ENCODE assay signal across 8 mouse cellular contexts in the genomic region with DNA sequence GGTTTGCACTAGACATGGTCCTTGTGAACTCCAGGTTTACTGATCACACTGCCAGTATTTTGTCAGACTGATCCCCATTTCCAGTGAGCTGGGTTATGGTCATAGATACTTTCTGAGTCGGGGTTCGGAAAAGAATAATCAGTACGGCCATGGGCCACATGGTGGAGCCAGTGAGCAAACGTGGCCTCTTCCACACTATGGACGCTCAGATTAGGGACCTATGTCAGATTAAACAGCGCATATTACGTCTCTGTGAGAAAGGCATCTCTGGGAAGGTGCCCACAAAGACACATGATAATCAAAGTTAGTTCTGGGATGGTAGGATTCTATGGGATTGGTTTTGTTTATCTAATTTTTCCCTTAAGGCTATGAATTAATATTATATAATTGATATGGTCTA. TPM values are rescaled to one million over a fixed set of nuclear protein-coding genes. Genes with fewer than 3 reads are reported as not detected.
A peak's percentile ranks its signal among the peaks of the same experiment; 100 is the strongest.
DNase-seq lines count a peak whose midpoint lies in the region; ATAC-seq lines count a peak whose summit lies in the region.

No protein-coding gene starts in this region.

- H3K4me1 ChIP-seq in hindbrain, embryonic 10.5 days (replicated peaks) = no peaks in the 10 kb centered on the region

- peaks cover 84% of the 10 kb centered on the region for H3K36me3 ChIP-seq in hindbrain, embryonic 10.5 days

- WGBS in hindbrain, embryonic 10.5 days = 29% methylated on average over 7 of the region's 7 CpGs

- peak; percentile 23 to 76 for DNase-seq in heart, adult 18-20 months
- no peak for DNase-seq in heart, adult 11 months
- peak; percentile 77 for DNase-seq in embryo, embryonic 10.5 days (ENCODE audit: low spot score)
- peak; percentile 45 for DNase-seq in hindbrain, embryonic 10.5 days (ENCODE audit: low spot score)
- peak; percentile 72 to 75 for DNase-seq in layer of hippocampus, postnatal 10 days (ENCODE audit: low spot score in 2 of 2)
- peak; percentile 67 for DNase-seq in right cerebral cortex, postnatal 14 days

- no peaks in the 10 kb centered on the region for H3K9me3 ChIP-seq in hindbrain, embryonic 10.5 days

- no peaks in the 10 kb centered on the region for H3K27me3 ChIP-seq in hindbrain, embryonic 10.5 days (ENCODE audit: insufficient read depth, poor library complexity, severe bottlenecking)

- H3K4me3 ChIP-seq in hindbrain, embryonic 10.5 days = no peak overlapping the region

- peak; percentile 72 for ATAC-seq in activated CD4-positive, CD25-positive, alpha-beta regulatory T cell, adult 4 months
- ATAC-seq in megakaryocyte progenitor cell, adult 5-6 weeks (replicated peaks; ENCODE audit: poor library complexity) = peak; percentile 92

- no peak overlapping the region for H3K27ac ChIP-seq in hindbrain, embryonic 10.5 days

RNA-seq across cellular contexts. Expression of gene Fndc9, which starts 33.7 kb away (rescaled TPM):
- total RNA-seq in heart, adult 18-20 months (2021) = not detected
- under 1 TPM; 0.71 to 0.94 TPM for polyA plus RNA-seq in activated CD4-positive, CD25-positive, alpha-beta regulatory T cell, adult 4 months (2017; shearing (Covaris generic))
- 0.40 and 0.80 TPM in 2 replicates for polyA plus RNA-seq in hindbrain, embryonic 10.5 days (2016; fragmentation: Nextera tagmentation; extraction: Ambion mirVana)
- total RNA-seq in layer of hippocampus, postnatal 10 days (2021) = 1 to 10 TPM; 6.2 to 7.5 TPM
- not detected in 2 replicates for total RNA-seq in megakaryocyte progenitor cell, adult 5-6 weeks (2015)
- total RNA-seq in megakaryocyte progenitor cell, adult 5-6 weeks (2017) = not detected in 2 replicates

RNA-seq across cellular contexts. Expression of gene Cyfip2, which starts 43.7 kb away (rescaled TPM):
- total RNA-seq in heart, adult 18-20 months (2021) = 10 to 100 TPM; 52.3 to 58.6 TPM
- polyA plus RNA-seq in activated CD4-positive, CD25-positive, alpha-beta regulatory T cell, adult 4 months (2017; shearing (Covaris generic)) = 10 to 100 TPM; 66.7 to 74.4 TPM
- polyA plus RNA-seq in hindbrain, embryonic 10.5 days (2016; fragmentation: Nextera tagmentation; extraction: Ambion mirVana) = 31.2 and 46.1 TPM in 2 replicates
- 100 to 1,000 TPM; 263 to 287 TPM for total RNA-seq in layer of hippocampus, postnatal 10 days (2021)
- total RNA-seq in megakaryocyte progenitor cell, adult 5-6 weeks (2015) = 121 and 122 TPM in 2 replicates
- total RNA-seq in megakaryocyte progenitor cell, adult 5-6 weeks (2017) = 48.6 and 53.3 TPM in 2 replicates

Comparison
In these comparisons a context has a peak if more than half of its experiments do, and no peak if none do; other contexts are left out.
1. RNA of gene Fndc9, which starts 33.7 kb away (total RNA-seq): 6.2 to 7.5 TPM in layer of hippocampus, postnatal 10 days; not detected in heart, adult 18-20 months and not detected in megakaryocyte progenitor cell, adult 5-6 weeks; every median in the first group is over 4 times any median in the second.